Mouse (Mus musculus) left cerebral cortex, adult 11 months (tissue): ENCODE measurements around the gene Fam228b.
"Not testable (repeated sequence)": the region's sequence is repeated elsewhere in the genome, so short reads cannot be mapped to it uniquely, and the experiment has no call there.

ENCODE experiments used
- DNase-seq: peaks from one replicate; pipeline ENCODE4 v3.0.0; 2022; ENCODE audit warnings: low spot score

Fam228b gene

GRCm38 (mm10) chr12:4740823-4741222, 28.2 kb downstream of the Fam228b start:
- DNase-seq: no peak

- DNase-seq: no peak
Measured at GRCm38 (mm10) chr12:4738031-4738576, 31.0 kb downstream of the Fam228b start, which contains the start of gene Fam228a. Gene Fam228a, minus strand, starts transcription at chr12:4738430.

GRCm38 (mm10) chr12:4732332-4732731, 36.7 kb downstream of the Fam228b start:
- DNase-seq: no peak

GRCm38 (mm10) chr12:4731629-4732028, 37.4 kb downstream of the Fam228b start:
- DNase-seq: no peak

- DNase-seq: no peak
Measured at GRCm38 (mm10) chr12:4729165-4729564, 39.9 kb downstream of the Fam228b start.

- no peak for DNase-seq
Measured at GRCm38 (mm10) chr12:4719762-4720754, 49.0 kb downstream of the Fam228b start.

GRCm38 (mm10) chr12:4719066-4719761, 49.9 kb downstream of the Fam228b start:
- no peak for DNase-seq

GRCm38 (mm10) chr12:4717417-4717816, 51.6 kb downstream of the Fam228b start:
- DNase-seq: no peak

- DNase-seq: no peak
Measured at GRCm38 (mm10) chr12:4715606-4716005, 53.5 kb downstream of the Fam228b start.

GRCm38 (mm10) chr12:4713361-4713760, 55.7 kb downstream of the Fam228b start:
- DNase-seq: no peak

- DNase-seq: no peak
Measured at GRCm38 (mm10) chr12:4709926-4710325, 59.1 kb downstream of the Fam228b start.

- no peak for DNase-seq
Measured at GRCm38 (mm10) chr12:4708881-4709604, 60.0 kb downstream of the Fam228b start.

- DNase-seq: no peak
Measured at GRCm38 (mm10) chr12:4708296-4708695, 60.8 kb downstream of the Fam228b start.

GRCm38 (mm10) chr12:4707488-4708017, 61.5 kb downstream of the Fam228b start:
- DNase-seq: no peak

- DNase-seq: no peak
Measured at GRCm38 (mm10) chr12:4706901-4707300, 62.2 kb downstream of the Fam228b start.

GRCm38 (mm10) chr12:4706175-4706574, 62.9 kb downstream of the Fam228b start:
- no peak for DNase-seq

- DNase-seq: not testable (repeated sequence)
Measured at GRCm38 (mm10) chr12:4705626-4706025, 63.4 kb downstream of the Fam228b start.

- DNase-seq: no peak
Measured at GRCm38 (mm10) chr12:4694534-4694933, 74.5 kb downstream of the Fam228b start.

GRCm38 (mm10) chr12:4691193-4691592, 77.9 kb downstream of the Fam228b start:
- DNase-seq: peak; percentile 34
